Mouse (Mus musculus) heart, postnatal 0 days (tissue): ENCODE measurements around the gene Zfp619. TPM values are rescaled to one million over a fixed set of nuclear protein-coding genes. Genes with fewer than 3 reads are reported as not detected.

Experiments used
- ATAC-seq: fragments of 200-750 bp; cut with Nextera tagmentation; 2 replicates; pipeline ENCODE4 v1.8.0; 2017; ENCODE audit warnings: low read depth, moderate number of reproducible peaks, moderate library complexity; ENCODE audit not compliant: insufficient read depth
- DNase-seq: peaks from one replicate; pipeline ENCODE4 v3.0.0-alpha.2; 2016; ENCODE audit warnings: low spot score
- H3K27ac ChIP-seq: fragments of 300-500 bp; sonication (generic); 2 replicates; pipeline ENCODE4 v1.5.1; 2014; ENCODE audit warnings: low read depth, mild to moderate bottlenecking
- H3K27me3 ChIP-seq: fragments of 300-500 bp; sonication (generic); 2 replicates; pipeline ENCODE4 v1.6.1; 2014; ENCODE audit warnings: low read length, mixed read lengths; ENCODE audit not compliant: control insufficient read depth, insufficient read depth
- H3K36me3 ChIP-seq: fragments of 300-500 bp; sonication (generic); replicated peaks from 2 replicates; pipeline ENCODE4 v1.6.1; 2014; ENCODE audit warnings: low read length, mixed read lengths; ENCODE audit not compliant: control insufficient read depth, insufficient read depth
- H3K4me1 ChIP-seq: fragments of 300-500 bp; sonication (generic); 2 replicates; pipeline ENCODE4 v1.6.1; 2014; ENCODE audit warnings: antibody characterized with exemption; ENCODE audit not compliant: control insufficient read depth, insufficient read depth
- H3K4me2 ChIP-seq: fragments of 300-500 bp; sonication (generic); 2 replicates; pipeline ENCODE4 v1.6.1; 2014; ENCODE audit warnings: low read depth, mild to moderate bottlenecking, low read length, moderate library complexity
- H3K4me3 ChIP-seq: fragments of 300-500 bp; sonication (generic); 2 replicates; pipeline ENCODE4 v1.5.1; 2014; ENCODE audit warnings: low read depth, low read length
- H3K9ac ChIP-seq: fragments of 300-500 bp; sonication (generic); replicated peaks from 2 replicates; pipeline ENCODE4 v1.6.1; 2014; ENCODE audit warnings: low read depth, low read length, mixed read lengths
- H3K9me3 ChIP-seq: fragments of 300-500 bp; sonication (generic); replicated peaks from 2 replicates; pipeline ENCODE4 v1.6.1; 2016; ENCODE audit warnings: low read length; ENCODE audit not compliant: control insufficient read depth
- CTCF ChIP-seq: IDR thresholded peaks from 2 replicates; pipeline ENCODE4 v1.5.1; 2016; ENCODE audit warnings: antibody characterized with exemption, control low read depth, low read depth
- EP300 ChIP-seq: IDR thresholded peaks from 2 replicates; pipeline ENCODE4 v1.6.1; 2016; ENCODE audit warnings: antibody characterized with exemption, low read depth
- WGBS: fragments of 180-500 bp; shearing (Covaris S2); extraction: QIAGEN DNeasy Blood & Tissue Kit; methylation state at CpG from one replicate; pipeline ENCODE4 v1.1.7; 2014; 5-methylcytosine and 5-hydroxymethylcytosine counted together
- polyA plus RNA-seq: library from polyadenylated mRNA; unstranded; fragments of >200 nt; fragmentation: Nextera tagmentation; extraction: Ambion mirVana; gene quantifications from 2 replicates; pipeline ENCODE4 v1.2.1, GENCODE M21; 2015
- total RNA-seq: library from RNA; depleted of rRNA; stranded (reverse); fragments of >200 nt; gene quantifications from 2 replicates; pipeline ENCODE4 v1.2.3, GENCODE M21; 2014; ENCODE audit warnings: low replicate concordance

Zfp619 gene
- total and polyA plus RNA-seq, 2 experiments from 2014 or later, result 0.72 to 4.1 TPM

GRCm38 (mm10) chr7:39494646-39495045 is 22.9 kb upstream of the Zfp619 start:
- H3K27me3 ChIP-seq, result no peaks in the 10 kb centered on the region
- no peak overlapping the region for H3K27ac ChIP-seq
- WGBS, result 69% methylated on average over 3 of the region's 3 CpGs
- no peaks in the 10 kb centered on the region for H3K4me1 ChIP-seq
- H3K4me2 ChIP-seq, result no peak overlapping the region
- TF ChIP-seq CTCF, result no peak
- no peak for TF ChIP-seq EP300
- DNase-seq (no peak), ATAC-seq (no peak)
- no peak overlapping the region for H3K4me3 ChIP-seq
- H3K9me3 ChIP-seq, result peaks cover 22% of the 10 kb centered on the region; the same call in 1 of the 2 replicates
- H3K9ac ChIP-seq, result no peak overlapping the region
- no peaks in the 10 kb centered on the region for H3K36me3 ChIP-seq

DNA sequence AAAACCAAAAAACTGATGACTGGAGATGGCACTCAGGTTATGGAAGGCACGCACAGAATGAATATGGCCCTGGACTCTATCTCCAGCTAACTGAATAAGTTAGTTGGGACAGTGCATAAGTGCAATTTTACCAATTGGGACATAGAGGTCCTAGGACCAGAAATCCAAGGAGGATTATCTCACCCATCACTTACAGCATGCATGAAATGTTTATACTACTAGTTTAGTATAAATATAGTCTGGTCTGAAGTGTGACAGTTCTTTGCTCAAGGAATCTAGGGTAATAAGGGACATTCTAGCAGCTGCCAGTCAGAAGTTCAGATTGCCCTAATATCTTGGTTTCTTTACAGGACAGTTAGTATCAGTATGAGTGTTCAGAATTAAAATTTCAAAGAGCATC is 13.5 kb upstream of the Zfp619 start:
- DNase-seq (no peak), ATAC-seq (no peak)
- H3K27me3 ChIP-seq, result no peaks in the 10 kb centered on the region
- no peak overlapping the region for H3K27ac ChIP-seq
- no peak for TF ChIP-seq EP300
- TF ChIP-seq CTCF, result no peak
- no peak overlapping the region for H3K9ac ChIP-seq
- H3K9me3 ChIP-seq, result 0 out of 2 replicates have a peak, but pooled peaks cover 8% of the 10 kb centered on the region
- no peaks in the 10 kb centered on the region for H3K4me1 ChIP-seq
- no peaks in the 10 kb centered on the region for H3K36me3 ChIP-seq
- no peak overlapping the region for H3K4me3 ChIP-seq
- no peak overlapping the region for H3K4me2 ChIP-seq
- WGBS, result 79% methylated on average over 1 of the region's 1 CpGs

DNA sequence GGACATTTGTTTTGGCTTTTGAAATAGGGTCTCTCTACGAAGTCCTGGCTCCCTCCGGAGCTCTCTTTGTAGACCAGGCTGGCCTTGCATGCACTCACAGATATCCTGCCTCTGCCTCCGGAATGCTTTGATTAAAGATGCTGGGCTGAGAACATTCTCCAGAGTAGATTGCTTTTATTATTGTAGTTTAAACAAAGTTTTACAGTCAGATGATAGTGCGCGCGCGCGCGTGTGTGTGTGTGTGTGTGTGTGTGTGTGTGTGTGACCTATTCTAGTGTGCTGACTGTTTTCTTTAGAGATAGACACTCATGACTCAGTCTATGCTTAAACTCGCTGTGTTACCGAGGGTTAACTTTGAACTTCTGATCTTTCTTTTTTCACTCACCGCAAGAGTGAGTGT is 796 bp downstream of the Zfp619 start:
- 62% methylated on average over 12 of the region's 12 CpGs for WGBS
- Histone ChIP-seq H3K4me2 (peak overlapping the region; percentile 71), H3K4me1 (no peaks in the 10 kb centered on the region), H3K27me3 (no peaks in the 10 kb centered on the region), H3K4me3 (peak overlapping the region; percentile 58), H3K27ac (peak overlapping the region; percentile 48; the same call in 1 of the 2 replicates), H3K9ac (no peak overlapping the region), H3K9me3 (no peaks in the 10 kb centered on the region), H3K36me3 (no peaks in the 10 kb centered on the region)
- ATAC-seq, result no peak
- no peak for TF ChIP-seq CTCF
- TF ChIP-seq EP300, result no peak
- DNase-seq, result no peak

- Histone ChIP-seq H3K27me3 (no peaks in the 10 kb centered on the region), H3K4me1 (no peaks in the 10 kb centered on the region), H3K9ac (no peak overlapping the region), H3K4me3 (no peak overlapping the region), H3K9me3 (no peaks in the 10 kb centered on the region), H3K27ac (no peak overlapping the region), H3K4me2 (no peak overlapping the region), H3K36me3 (no peaks in the 10 kb centered on the region)
- ATAC-seq (no peak), DNase-seq (no peak)
- TF ChIP-seq CTCF, result no peak
- TF ChIP-seq EP300, result no peak
- 88% methylated on average over 1 of the region's 1 CpGs for WGBS
Measured at GRCm38 (mm10) chr7:39523703-39524424, 6.3 kb downstream of the Zfp619 start.

DNA sequence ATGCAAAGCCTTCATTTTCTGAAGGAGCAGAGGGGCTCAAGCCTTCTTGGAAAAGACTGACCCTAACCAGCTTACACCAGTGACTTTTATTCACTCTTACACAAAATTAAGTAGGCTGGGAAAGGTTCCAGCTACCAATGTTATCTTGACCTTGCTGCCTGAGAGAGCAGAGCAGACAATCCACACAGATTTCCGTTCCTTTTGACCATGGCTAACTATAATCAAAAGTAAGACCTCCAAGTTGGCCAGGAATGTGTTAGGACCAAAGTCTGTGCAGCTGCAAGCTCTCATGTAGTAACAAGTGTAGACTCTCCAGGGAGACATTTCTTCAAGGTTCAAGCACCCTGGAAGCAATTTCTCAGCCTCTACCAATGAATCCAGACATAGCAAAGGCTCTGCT is 25.6 kb downstream of the Zfp619 start:
- ATAC-seq, result no peak
- H3K27ac ChIP-seq, result peak overlapping the region; percentile 98; the same call in 1 of the 2 replicates
- H3K27me3 ChIP-seq, result no peaks in the 10 kb centered on the region
- H3K9me3 ChIP-seq, result no peaks in the 10 kb centered on the region
- no peak overlapping the region for H3K4me3 ChIP-seq
- H3K36me3 ChIP-seq, result no peaks in the 10 kb centered on the region
- no peak for DNase-seq
- TF ChIP-seq EP300 (no peak), CTCF (no peak)
- WGBS, result 27% methylated on average over 1 of the region's 1 CpGs
- peaks cover 16% of the 10 kb centered on the region for H3K4me1 ChIP-seq
- H3K9ac ChIP-seq, result 0 out of 2 replicates have a peak overlapping the region, but pooled peaks have one; percentile 88
- H3K4me2 ChIP-seq, result no peak overlapping the region
